Comparison of ENCODE assay signal across 28 mouse cellular contexts in genomic region chr10:19434661-19435060, GRCm38 (mm10).
"Had no signal": no experiment of that assay in that cellular context is flagged by ENCODE, and none has a peak within 500 bp of the region (broad histone marks: within the 10 kb centered on the region; RNA-seq: fewer than 3 reads in every experiment).

No protein-coding gene starts in this region.

- H3K27me3 ChIP-seq: heart, embryonic 12.5 days; intestine, embryonic 15.5 days; kidney, embryonic 15.5 days; limb, embryonic 13.5 days; limb, embryonic 15.5 days; liver, embryonic 12.5 days had no signal

- H3K9ac ChIP-seq: heart, embryonic 12.5 days; hindbrain, embryonic 12.5 days; hindbrain, embryonic 14.5 days; intestine, embryonic 15.5 days; kidney, embryonic 15.5 days; limb, embryonic 13.5 days; limb, embryonic 15.5 days; liver, embryonic 12.5 days; liver, embryonic 14.5 days had no signal

- H3K4me2 ChIP-seq: heart, embryonic 12.5 days; hindbrain, embryonic 12.5 days; hindbrain, embryonic 14.5 days; intestine, embryonic 15.5 days; kidney, embryonic 15.5 days; limb, embryonic 13.5 days; limb, embryonic 15.5 days; liver, embryonic 12.5 days had no signal

- H3K9me3 ChIP-seq: heart, embryonic 10.5 days; heart, embryonic 12.5 days; hindbrain, embryonic 10.5 days; hindbrain, embryonic 12.5 days; intestine, embryonic 15.5 days; kidney, embryonic 15.5 days; limb, embryonic 13.5 days; limb, embryonic 15.5 days; liver, embryonic 12.5 days had no signal

- H3K36me3 ChIP-seq: heart, embryonic 10.5 days; heart, embryonic 12.5 days; hindbrain, embryonic 10.5 days; hindbrain, embryonic 12.5 days; intestine, embryonic 15.5 days; kidney, embryonic 15.5 days; limb, embryonic 13.5 days; limb, embryonic 15.5 days; liver, embryonic 12.5 days had no signal

- DNase-seq: gastrocnemius, adult 2 months; gastrocnemius, postnatal 10 days; gastrocnemius, postnatal 25 days; heart, adult 18-20 months; heart, postnatal 10 days; heart, postnatal 4 days; kidney, adult 2 months; kidney, adult 9 months; kidney, postnatal 14 days; kidney, postnatal 36 days; layer of hippocampus, adult 9-11 months; layer of hippocampus, postnatal 36 days; left cerebral cortex, postnatal 4 days had no signal

- H3K4me1 ChIP-seq: heart, embryonic 10.5 days; heart, embryonic 12.5 days; hindbrain, embryonic 10.5 days; hindbrain, embryonic 12.5 days; intestine, embryonic 15.5 days; kidney, embryonic 15.5 days; limb, embryonic 13.5 days; limb, embryonic 15.5 days; liver, embryonic 12.5 days had no signal

- H3K4me3 ChIP-seq: gastrocnemius, adult 2 months; heart, embryonic 10.5 days; heart, embryonic 12.5 days; hindbrain, embryonic 10.5 days; hindbrain, embryonic 12.5 days; intestine, embryonic 15.5 days; kidney, embryonic 15.5 days; limb, embryonic 13.5 days; limb, embryonic 15.5 days; liver, embryonic 12.5 days had no signal

- H3K27ac ChIP-seq: gastrocnemius, adult 2 months; heart, embryonic 10.5 days; hindbrain, embryonic 10.5 days; hindbrain, embryonic 12.5 days; hindbrain, embryonic 14.5 days; intestine, embryonic 15.5 days; kidney, embryonic 15.5 days; kidney, postnatal 0 days; limb, embryonic 13.5 days; limb, embryonic 15.5 days; liver, embryonic 12.5 days; liver, embryonic 14.5 days had no signal

- ATAC-seq: hindbrain, embryonic 16.5 days; inflammation-experienced regulatory T-cells, adult 6 months; intestine, embryonic 15.5 days; intestine, postnatal 0 days; liver, embryonic 12.5 days had no signal
